Mouse (Mus musculus) lung, embryonic 16.5 days (tissue): Measurements from ENCODE around the gene Inpp4b. TPM values are rescaled to one million over a fixed set of nuclear protein-coding genes. Genes with fewer than 3 reads are reported as not detected.

Experiments used
- ATAC-seq: fragments of 200-750 bp; cut with Nextera tagmentation; 2 replicates; pipeline ENCODE4 v1.8.0; 2017; ENCODE audit warnings: low read depth, mild to moderate bottlenecking, moderate library complexity
- H3K27ac ChIP-seq: fragments of 300-500 bp; sonication (generic); 2 replicates; pipeline ENCODE4 v1.5.1; 2014; ENCODE audit warnings: mild to moderate bottlenecking, control low read depth, low read length
- H3K27me3 ChIP-seq: fragments of 300-500 bp; sonication (generic); 2 replicates; pipeline ENCODE4 v1.6.1; 2014; ENCODE audit warnings: low read depth, low read length, mixed read lengths; ENCODE audit not compliant: control insufficient read depth, insufficient read depth
- H3K36me3 ChIP-seq: fragments of 300-500 bp; sonication (generic); 2 replicates; pipeline ENCODE4 v1.6.1; 2014; ENCODE audit warnings: low read length; ENCODE audit not compliant: control insufficient read depth, insufficient read depth
- H3K4me1 ChIP-seq: fragments of 300-500 bp; sonication (generic); replicated peaks from 2 replicates; pipeline ENCODE4 v1.6.1; 2014; ENCODE audit warnings: low read length, mixed read lengths; ENCODE audit not compliant: control insufficient read depth, insufficient read depth
- H3K4me2 ChIP-seq: fragments of 300-500 bp; sonication (generic); 2 replicates; pipeline ENCODE4 v1.6.1; 2014; ENCODE audit warnings: low read depth, low read length, control low read depth
- H3K4me3 ChIP-seq: fragments of 300-500 bp; sonication (generic); 2 replicates; pipeline ENCODE4 v1.5.1; 2014; ENCODE audit warnings: mild to moderate bottlenecking, low read length, control low read depth
- H3K9ac ChIP-seq: fragments of 300-500 bp; sonication (generic); 2 replicates; pipeline ENCODE4 v1.6.1; 2014; ENCODE audit warnings: low read length, control low read depth
- H3K9me3 ChIP-seq: fragments of 300-500 bp; sonication (generic); 2 replicates; pipeline ENCODE4 v1.6.1; 2016; ENCODE audit warnings: low read length; ENCODE audit not compliant: control insufficient read depth
- WGBS: fragments of 180-500 bp; shearing (Covaris S2); extraction: QIAGEN DNeasy Blood & Tissue Kit; methylation state at CpG from one replicate; pipeline ENCODE4 v1.1.7; 2014; 5-methylcytosine and 5-hydroxymethylcytosine counted together
- polyA plus RNA-seq: library from polyadenylated mRNA; unstranded; fragments of >200 nt; fragmentation: Nextera tagmentation; extraction: Ambion mirVana; gene quantifications from 2 replicates; pipeline ENCODE4 v1.2.1, GENCODE M21; 2015

The Inpp4b gene
- polyA plus RNA-seq, 1 experiment from 2014 or later, result 16.5 TPM

GRCm38 (mm10) chr8:81449798-81450197 is 107.4 kb downstream of the Inpp4b start:
- 67% methylated on average over 2 of the region's 2 CpGs for WGBS
- no peaks in the 10 kb centered on the region for H3K9me3 ChIP-seq
- no peak for ATAC-seq
- H3K27ac ChIP-seq, result no peak overlapping the region
- no peak overlapping the region for H3K9ac ChIP-seq
- H3K4me3 ChIP-seq, result no peak overlapping the region
- no peaks in the 10 kb centered on the region for H3K36me3 ChIP-seq
- H3K4me2 ChIP-seq, result no peak overlapping the region
- no peaks in the 10 kb centered on the region for H3K27me3 ChIP-seq
- H3K4me1 ChIP-seq, result no peaks in the 10 kb centered on the region

GRCm38 (mm10) chr8:81452082-81452481 is 109.7 kb downstream of the Inpp4b start:
- H3K36me3 ChIP-seq, result no peaks in the 10 kb centered on the region
- H3K4me2 ChIP-seq, result no peak overlapping the region
- ATAC-seq, result no peak
- H3K9me3 ChIP-seq, result no peaks in the 10 kb centered on the region
- no peak overlapping the region for H3K9ac ChIP-seq
- no peak overlapping the region for H3K4me3 ChIP-seq
- H3K4me1 ChIP-seq, result no peaks in the 10 kb centered on the region
- no peaks in the 10 kb centered on the region for H3K27me3 ChIP-seq
- no peak overlapping the region for H3K27ac ChIP-seq
- 42% methylated on average over 6 of the region's 6 CpGs for WGBS

- Histone ChIP-seq H3K4me2 (no peak overlapping the region), H3K27ac (no peak overlapping the region), H3K4me3 (no peak overlapping the region), H3K27me3 (no peaks in the 10 kb centered on the region), H3K36me3 (no peaks in the 10 kb centered on the region), H3K4me1 (no peaks in the 10 kb centered on the region), H3K9ac (no peak overlapping the region), H3K9me3 (no peaks in the 10 kb centered on the region)
- 47% methylated on average over 2 of the region's 2 CpGs for WGBS
- no peak for ATAC-seq
Measured at GRCm38 (mm10) chr8:81454830-81455229, 112.5 kb downstream of the Inpp4b start.

GRCm38 (mm10) chr8:81463762-81464161 is 121.4 kb downstream of the Inpp4b start:
- H3K4me1 ChIP-seq, result no peaks in the 10 kb centered on the region
- H3K4me2 ChIP-seq, result no peak overlapping the region
- no peak overlapping the region for H3K9ac ChIP-seq
- no peak overlapping the region for H3K27ac ChIP-seq
- ATAC-seq, result no peak
- H3K36me3 ChIP-seq, result no peaks in the 10 kb centered on the region
- no peak overlapping the region for H3K4me3 ChIP-seq
- no peaks in the 10 kb centered on the region for H3K9me3 ChIP-seq
- WGBS, result 83% methylated on average over 3 of the region's 3 CpGs
- H3K27me3 ChIP-seq, result no peaks in the 10 kb centered on the region

DNA sequence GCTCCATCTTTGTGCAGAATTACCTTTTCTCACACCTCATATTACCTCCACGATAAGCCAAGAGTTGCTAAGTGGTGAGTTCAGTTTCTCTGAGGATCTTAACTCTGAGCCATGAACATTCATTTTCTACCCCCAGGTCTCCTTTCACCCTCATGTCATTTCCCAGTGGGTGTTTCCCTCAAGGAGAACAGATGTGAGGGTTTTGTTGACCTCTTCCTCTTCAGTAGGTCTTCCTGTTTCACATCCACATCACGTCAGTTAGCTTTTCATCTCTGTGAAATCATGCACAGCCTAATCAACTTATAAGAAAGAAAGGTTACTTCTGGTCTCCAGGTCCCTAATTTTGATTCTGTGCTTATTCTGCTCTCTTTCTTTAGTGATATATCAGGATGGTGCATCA is 124.4 kb downstream of the Inpp4b start:
- Histone ChIP-seq H3K4me1 (no peaks in the 10 kb centered on the region), H3K36me3 (no peaks in the 10 kb centered on the region), H3K4me2 (no peak overlapping the region), H3K4me3 (no peak overlapping the region), H3K27me3 (no peaks in the 10 kb centered on the region), H3K27ac (no peak overlapping the region), H3K9ac (no peak overlapping the region), H3K9me3 (no peaks in the 10 kb centered on the region)
- 71% methylated on average over 2 of the region's 2 CpGs for WGBS
- no peak for ATAC-seq

- no peaks in the 10 kb centered on the region for H3K4me1 ChIP-seq
- WGBS, result 30% methylated on average over 3 of the region's 3 CpGs
- ATAC-seq, result no peak
- no peaks in the 10 kb centered on the region for H3K36me3 ChIP-seq
- no peaks in the 10 kb centered on the region for H3K9me3 ChIP-seq
- no peak overlapping the region for H3K9ac ChIP-seq
- no peak overlapping the region for H3K4me2 ChIP-seq
- no peak overlapping the region for H3K27ac ChIP-seq
- no peak overlapping the region for H3K4me3 ChIP-seq
- no peaks in the 10 kb centered on the region for H3K27me3 ChIP-seq
Measured at GRCm38 (mm10) chr8:81478674-81479073, 136.3 kb downstream of the Inpp4b start.

GRCm38 (mm10) chr8:81483834-81484233 is 141.5 kb downstream of the Inpp4b start:
- Histone ChIP-seq H3K36me3 (no peaks in the 10 kb centered on the region), H3K9ac (no peak overlapping the region), H3K4me1 (no peaks in the 10 kb centered on the region), H3K27me3 (no peaks in the 10 kb centered on the region), H3K4me3 (no peak overlapping the region), H3K4me2 (no peak overlapping the region), H3K9me3 (no peaks in the 10 kb centered on the region), H3K27ac (no peak overlapping the region)
- ATAC-seq, result no peak
- 54% methylated on average over 1 of the region's 1 CpGs for WGBS

DNA sequence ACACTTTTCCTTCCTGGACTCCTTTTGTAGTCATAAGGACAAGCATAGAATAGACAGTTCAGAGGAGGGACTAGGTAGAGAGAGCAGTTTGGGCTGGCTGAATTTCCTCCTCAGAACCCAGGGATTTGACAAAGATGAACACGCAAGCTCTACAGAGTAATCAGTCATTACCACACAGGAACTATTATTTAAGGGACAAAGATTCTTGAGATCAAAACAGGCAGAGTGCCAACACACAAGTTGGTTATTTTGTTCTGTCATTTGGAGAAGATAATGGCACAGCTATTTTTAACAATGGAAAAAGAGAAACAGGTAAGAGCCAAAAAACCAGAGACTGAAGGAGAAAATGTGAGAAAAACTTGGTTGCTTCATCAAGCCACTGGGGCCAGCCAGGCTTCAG is 143.3 kb downstream of the Inpp4b start:
- ATAC-seq, result no peak
- H3K27ac ChIP-seq, result no peak overlapping the region
- no peak overlapping the region for H3K4me3 ChIP-seq
- no peak overlapping the region for H3K9ac ChIP-seq
- no peak overlapping the region for H3K4me2 ChIP-seq
- WGBS, result 82% methylated on average over 1 of the region's 1 CpGs
- H3K9me3 ChIP-seq, result no peaks in the 10 kb centered on the region
- no peaks in the 10 kb centered on the region for H3K27me3 ChIP-seq
- H3K4me1 ChIP-seq, result no peaks in the 10 kb centered on the region
- no peaks in the 10 kb centered on the region for H3K36me3 ChIP-seq

- Histone ChIP-seq H3K4me3 (no peak overlapping the region), H3K36me3 (no peaks in the 10 kb centered on the region), H3K4me1 (no peaks in the 10 kb centered on the region), H3K27me3 (no peaks in the 10 kb centered on the region), H3K9ac (no peak overlapping the region), H3K4me2 (no peak overlapping the region), H3K27ac (no peak overlapping the region), H3K9me3 (no peaks in the 10 kb centered on the region)
- 89% methylated on average over 2 of the region's 2 CpGs for WGBS
- no peak for ATAC-seq
Measured at GRCm38 (mm10) chr8:81489894-81490661, 147.7 kb downstream of the Inpp4b start.
